ENCODE assay signal across 15 mouse cellular contexts in genomic region chr12:81138217-81138616, GRCm38 (mm10).
DNase-seq lines count a peak whose midpoint lies in the region.
"Had no signal": no experiment of that assay in that cellular context is flagged by ENCODE, and none has a peak within 500 bp of the region (broad histone marks: within the 10 kb centered on the region; RNA-seq: fewer than 3 reads in every experiment).

No protein-coding gene starts in this region.

- peak; percentile 71 to 81 for DNase-seq in adrenal gland, adult (ENCODE audit: inconsistent age in 2 of 2, low spot score in 1 of 2)
- DNase-seq in adrenal gland, postnatal 10 days: no peak
- DNase-seq in adrenal gland, adult 8-10 months: peak; percentile 63
- DNase-seq in adrenal gland, adult 18-20 months (ENCODE audit: low spot score in 2 of 2): no peak
- peak; percentile 55 for DNase-seq in heart, adult 11 months
- no peak for DNase-seq in heart, postnatal 10 days
- peak; percentile 46 to 47 for DNase-seq in adrenal gland, postnatal 36 days
- DNase-seq: B cell, adult 2 months; cerebellum, adult 11 months; cerebellum, adult 18-20 months; cerebellum, adult 8-10 months; cerebellum, adult 9-11 months; cerebellum, postnatal 14 days; cerebellum, postnatal 36 days; embryo, embryonic 11 days had no signal

- intact Hi-C loops in heart, postnatal 10 days (cut with DNase I): no loop called here

Comparison
In these comparisons a context has a peak if more than half of its experiments do, and no peak if none do; other contexts are left out.
1. DNase-seq: peak in adrenal gland, adult (2 of 2), adrenal gland, adult 8-10 months (single experiment), heart, adult 11 months (single experiment) and adrenal gland, postnatal 36 days (2 of 2); none in adrenal gland, postnatal 10 days (single experiment), adrenal gland, adult 18-20 months (0 of 2) and heart, postnatal 10 days (0 of 2).